Mouse (Mus musculus) cerebellum, adult (tissue): ENCODE data around the gene Zfp513.

Experiments
- ATAC-seq: cut with Nextera tagmentation; 2 replicates; pipeline ENCODE4 v1.9.2; 2017; ENCODE audit warnings: mild to moderate bottlenecking, moderate library complexity, mixed read lengths; ENCODE audit not compliant: insufficient number of reproducible peaks, low FRiP score, low TSS enrichment

The Zfp513 gene

DNA sequence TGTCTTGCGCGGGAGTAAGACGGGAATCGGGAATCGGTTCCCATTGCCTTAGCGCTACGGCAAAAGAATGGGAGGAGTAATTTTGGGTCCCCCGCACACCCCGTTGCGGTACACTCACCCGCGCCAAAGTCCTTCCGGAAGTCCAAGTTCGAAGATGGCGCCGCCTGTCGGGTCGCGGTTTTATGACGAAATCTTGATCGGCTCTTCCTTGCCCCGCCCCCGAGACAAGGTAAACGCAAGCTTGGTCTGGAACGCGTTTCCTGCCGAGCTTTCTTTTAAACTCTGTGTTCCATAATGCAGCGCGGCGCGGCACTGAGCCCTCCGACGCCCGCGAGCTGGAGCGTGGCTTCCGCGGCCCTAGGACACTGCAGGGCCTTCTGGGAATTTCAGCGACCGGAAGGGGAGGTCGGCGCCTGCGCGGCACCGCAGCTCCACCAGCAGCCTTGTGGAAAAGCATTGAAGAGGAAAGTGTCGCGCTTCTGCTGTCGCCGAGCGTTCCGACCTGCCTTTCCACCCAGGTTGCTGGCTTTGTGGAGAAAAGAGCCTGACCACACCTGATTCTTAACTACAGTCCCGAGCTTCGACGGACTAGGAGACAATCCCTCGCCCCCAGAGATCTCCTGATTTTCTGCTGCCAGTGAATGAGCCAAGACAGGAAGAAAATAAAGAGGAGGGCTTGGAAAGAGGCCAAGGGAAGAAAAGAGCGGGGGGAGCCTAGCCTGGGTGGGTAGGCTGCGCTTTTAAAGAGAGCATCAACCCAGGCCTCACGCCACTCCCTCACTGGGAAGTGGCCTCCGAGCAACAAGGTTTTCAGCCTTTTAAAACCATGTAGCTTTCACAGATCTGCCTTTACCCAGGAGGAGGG lies 22.1 kb downstream of the Zfp513 start, which contains the start of the genes Gm29609 and Gtf3c2:
Gene Gm29609, minus strand, starts transcription at position 146 of the 865 bp plus-strand sequence.
Gene Gtf3c2, minus strand, starts transcription at position 379 of the 865 bp plus-strand sequence.
- ATAC-seq, result peak; percentile 98

DNA sequence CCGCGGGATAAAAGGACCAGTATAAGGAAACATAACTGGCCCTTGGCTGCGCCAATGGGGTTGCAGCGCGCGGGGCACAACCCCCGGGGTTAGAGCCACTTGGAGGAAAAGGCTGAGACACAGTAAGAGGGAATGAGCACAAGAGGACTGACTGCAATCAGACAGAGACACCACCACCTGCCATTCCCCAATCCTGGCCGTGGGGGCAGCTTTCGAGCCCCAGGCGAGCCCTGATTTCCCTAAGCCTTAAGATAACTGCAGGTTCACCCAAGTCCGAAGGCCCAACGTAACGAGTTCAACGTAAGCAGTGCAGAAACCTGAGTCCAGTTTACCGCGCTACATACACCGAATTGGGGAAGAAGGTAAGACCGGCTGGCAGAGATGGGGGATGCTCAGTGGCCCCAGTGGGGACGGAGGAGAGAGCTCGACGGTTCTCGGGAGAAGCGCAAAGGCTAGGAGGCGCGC lies 22.8 kb downstream of the Zfp513 start:
- ATAC-seq, result peak; percentile 8

DNA sequence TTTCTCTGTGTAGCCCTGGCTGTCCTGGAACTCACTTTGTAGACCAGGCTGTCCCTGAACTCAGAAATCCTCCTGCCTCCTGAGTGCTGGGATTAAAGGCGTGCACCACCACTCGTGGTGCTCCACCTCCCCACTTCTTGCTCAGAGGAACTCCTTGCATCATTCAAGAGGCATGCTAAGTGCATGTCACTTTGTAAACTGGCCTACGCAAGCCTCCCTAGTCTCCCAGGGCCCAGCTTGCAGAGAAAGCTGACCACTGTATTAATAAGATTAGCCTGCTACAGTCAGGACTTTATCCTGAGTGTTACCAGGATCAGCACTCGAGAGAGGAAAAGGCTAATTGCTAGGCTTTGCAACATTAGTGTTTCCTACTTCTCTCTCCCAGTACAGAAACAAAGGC lies 33.5 kb downstream of the Zfp513 start:
- no peak for ATAC-seq

DNA sequence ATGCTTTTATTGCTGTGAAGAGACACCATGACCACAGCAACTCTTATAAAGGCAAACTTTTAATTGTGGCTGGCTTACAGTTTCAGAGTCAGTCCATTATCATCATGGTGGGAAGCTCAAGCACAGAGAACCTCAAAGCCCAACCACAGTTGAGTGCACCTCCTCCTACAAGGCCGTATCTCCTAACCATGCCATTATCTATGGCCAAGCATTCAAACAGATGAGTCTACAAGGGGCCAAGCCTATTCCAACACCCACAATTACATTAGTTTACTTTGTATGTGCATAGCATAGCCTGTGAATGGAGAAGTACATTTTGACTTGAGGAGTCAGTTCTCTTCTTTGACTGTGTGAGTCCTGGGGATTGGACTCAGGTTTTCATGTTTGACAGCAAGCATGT lies 37.2 kb downstream of the Zfp513 start:
- ATAC-seq, result no peak

DNA sequence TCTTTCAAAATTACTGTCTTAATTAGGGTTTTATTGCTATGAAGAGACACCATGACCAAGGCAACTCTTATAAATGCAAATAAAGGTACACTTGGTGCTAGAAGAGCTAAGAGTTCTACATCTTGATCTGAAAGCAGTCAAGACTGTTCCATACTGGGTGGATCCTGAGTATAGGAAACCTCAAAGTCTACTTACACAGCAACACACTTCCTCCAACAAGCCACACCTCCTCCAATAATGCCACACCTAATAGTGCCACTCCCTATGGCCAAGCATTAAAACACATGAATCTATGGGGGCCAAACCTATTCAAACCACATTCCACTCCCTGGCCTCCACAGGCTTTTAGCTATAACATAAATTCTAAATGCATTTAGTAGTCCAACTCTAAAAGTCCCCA lies 39.6 kb downstream of the Zfp513 start:
- no peak for ATAC-seq

DNA sequence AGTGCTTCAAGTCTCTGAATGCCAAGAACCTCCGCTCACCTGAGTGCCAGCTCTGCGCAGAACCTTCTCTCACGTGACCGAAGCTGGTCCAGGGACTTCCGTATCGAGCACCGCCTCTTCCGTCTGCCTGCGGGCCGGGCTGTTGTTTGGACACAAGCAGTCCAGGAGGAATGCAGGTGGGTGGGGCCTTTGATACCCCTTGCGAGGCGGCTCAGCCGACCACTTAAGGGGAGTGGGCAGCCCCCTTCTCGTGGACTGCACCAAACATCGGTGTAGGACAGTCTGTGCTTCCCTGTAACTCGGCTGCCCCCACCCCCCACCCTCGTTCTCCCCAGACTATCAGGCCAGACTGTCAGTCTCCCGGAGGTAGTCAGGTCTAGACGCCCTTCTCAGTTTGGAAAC lies 48.0 kb downstream of the Zfp513 start, which contains the start of gene Mpv17:
Gene Mpv17, minus strand, starts transcription at position 100 of the 402 bp plus-strand sequence.
- peak; percentile 92 for ATAC-seq

DNA sequence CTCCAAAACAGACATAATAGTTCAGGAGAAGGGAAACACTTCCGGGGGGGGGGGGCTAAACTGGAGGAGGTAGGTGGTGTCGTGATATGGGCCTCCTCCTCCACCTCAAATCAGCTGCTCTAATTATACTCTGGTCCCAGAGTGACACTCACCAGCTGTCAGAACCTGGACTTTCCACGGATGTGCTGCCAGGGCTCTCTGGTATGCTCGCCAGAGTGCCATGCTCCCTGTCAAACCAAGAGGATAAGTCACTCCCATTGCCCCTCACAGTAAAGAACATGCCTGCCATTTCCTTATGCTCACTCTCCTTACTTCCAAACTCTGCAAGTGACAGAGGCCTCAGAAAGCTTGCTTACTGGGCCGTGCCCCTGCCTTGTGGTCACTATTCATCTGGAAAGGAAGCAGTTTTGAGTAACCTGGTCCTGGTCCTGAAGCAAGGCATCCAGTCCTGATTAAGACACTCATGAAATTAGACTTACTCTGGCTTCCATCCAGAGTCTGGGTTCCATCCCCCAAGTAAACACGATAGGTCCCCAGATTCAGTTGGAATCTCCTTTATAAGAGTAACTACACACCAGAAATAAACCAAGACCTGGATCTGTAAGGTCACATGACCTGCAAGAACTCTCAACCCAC lies 48.5 kb downstream of the Zfp513 start:
- ATAC-seq, result peak; percentile 29

DNA sequence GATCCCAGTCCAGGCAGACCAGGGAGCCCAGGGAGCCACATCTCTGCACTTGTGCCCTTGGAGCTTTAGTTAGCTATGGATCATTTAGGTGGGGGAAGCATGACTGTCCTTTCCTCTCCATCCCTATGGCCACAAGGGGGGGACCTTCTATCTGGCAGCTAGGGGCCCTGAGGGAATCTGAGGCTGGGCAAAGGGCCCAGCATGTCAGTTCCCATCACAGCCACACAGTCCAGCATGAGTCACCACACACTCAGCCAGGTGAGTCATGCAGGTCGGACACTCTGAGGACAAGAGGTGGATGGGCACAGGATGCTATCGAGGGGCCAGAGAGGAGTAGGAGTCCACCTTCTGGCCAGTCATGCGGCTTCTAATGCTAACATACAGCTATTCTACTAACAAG lies 50.4 kb downstream of the Zfp513 start:
- ATAC-seq, result peak; percentile 61; the same call in 1 of the 2 replicates

DNA sequence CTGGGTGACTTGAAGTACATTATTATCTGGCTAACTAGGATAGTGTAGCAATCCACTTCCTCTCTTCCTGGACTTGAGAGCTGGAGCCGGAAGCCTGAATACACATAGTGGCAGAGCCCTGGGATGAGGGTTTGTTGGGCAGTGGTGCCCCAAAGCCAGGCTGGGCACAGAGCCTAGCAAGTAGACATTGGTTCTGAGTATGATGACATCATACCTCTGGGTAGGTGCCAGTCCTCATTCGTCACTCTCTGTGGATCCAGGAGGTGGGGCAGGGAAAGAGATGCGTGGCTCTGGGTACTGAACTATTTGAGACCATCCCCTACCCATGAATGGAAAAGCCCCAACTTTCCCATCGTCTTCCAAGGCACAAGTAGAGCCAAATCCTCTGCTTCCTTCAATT lies 52.3 kb downstream of the Zfp513 start:
- ATAC-seq, result no peak
